Mouse (Mus musculus) bone marrow, adult 2 months (tissue): ENCODE results near the gene Rxfp4.
A peak's percentile ranks its signal among the peaks of the same experiment; 100 is the strongest.

Source experiments
- CTCF ChIP-seq: fragments of 200-500 bp; IDR thresholded peaks from 2 replicates; pipeline ENCODE4 v1.5.1; 2011; ENCODE audit warnings: low read length, control low read depth; ENCODE audit not compliant: control insufficient read depth, insufficient read depth
- POLR2A ChIP-seq: fragments of 200-500 bp; IDR thresholded peaks from 2 replicates; pipeline ENCODE4 v1.6.1; 2011; ENCODE audit warnings: low read depth, mild to moderate bottlenecking, control low read depth, low read length, borderline replicate concordance; ENCODE audit not compliant: control insufficient read depth

- TF ChIP-seq CTCF (peak; percentile 63), POLR2A (no peak)
Observed at GRCm38 (mm10) chr3:88677399-88677798, 24.5 kb upstream of the Rxfp4 start.
